13 mouse cellular contexts compared by ENCODE assay signal in genomic region chr11:114218732-114219506, GRCm38 (mm10).
A peak's percentile ranks its signal among the peaks of the same experiment; 100 is the strongest.
DNase-seq lines count a peak whose midpoint lies in the region; ATAC-seq and TF ChIP-seq lines count a peak whose summit lies in the region.
"Had no signal": no experiment of that assay in that cellular context is flagged by ENCODE, and none has a peak within 500 bp of the region (broad histone marks: within the 10 kb centered on the region; RNA-seq: fewer than 3 reads in every experiment).

No protein-coding gene starts in this region.

- no peak overlapping the region for H3K9ac ChIP-seq in embryonic facial prominence, embryonic 14.5 days (ENCODE audit: low read depth, low read length)
- H3K9ac ChIP-seq in kidney, postnatal 0 days (ENCODE audit: low read depth, low read length), result no peak overlapping the region
- H3K9ac ChIP-seq in heart, embryonic 13.5 days, result peak overlapping the region; percentile 41; the same call in 1 of the 2 replicates
- H3K9ac ChIP-seq: liver, embryonic 14.5 days had no signal

- no peak for TF ChIP-seq CTCF in kidney, postnatal 0 days (IDR thresholded peaks at IDR 0.05; ENCODE audit: low read depth)

- H3K4me1 ChIP-seq in embryonic facial prominence, embryonic 14.5 days (ENCODE audit: control insufficient read depth, insufficient read depth, low read length), result peaks cover 21% of the 10 kb centered on the region
- peaks cover 32% of the 10 kb centered on the region for H3K4me1 ChIP-seq in embryonic facial prominence, embryonic 10.5 days
- peaks cover 8% of the 10 kb centered on the region; the same call in 1 of the 2 replicates for H3K4me1 ChIP-seq in kidney, postnatal 0 days (replicated peaks; ENCODE audit: insufficient read depth, low read length)
- H3K4me1 ChIP-seq in heart, embryonic 13.5 days, result peaks cover 35% of the 10 kb centered on the region

- H3K36me3 ChIP-seq in embryonic facial prominence, embryonic 14.5 days (ENCODE audit: control insufficient read depth, insufficient read depth, low read length), result no peaks in the 10 kb centered on the region
- H3K36me3 ChIP-seq in embryonic facial prominence, embryonic 10.5 days (replicated peaks), result no peaks in the 10 kb centered on the region
- no peaks in the 10 kb centered on the region for H3K36me3 ChIP-seq in kidney, postnatal 0 days (ENCODE audit: insufficient read depth, low read length)
- no peaks in the 10 kb centered on the region for H3K36me3 ChIP-seq in heart, embryonic 13.5 days
- H3K36me3 ChIP-seq: limb, embryonic 10.5 days had no signal

- H3K4me2 ChIP-seq in embryonic facial prominence, embryonic 14.5 days (ENCODE audit: low read depth, low read length), result no peak overlapping the region
- no peak overlapping the region for H3K4me2 ChIP-seq in kidney, postnatal 0 days (ENCODE audit: low read length)
- peak overlapping the region; percentile 49 for H3K4me2 ChIP-seq in heart, embryonic 13.5 days

- 0 out of 2 replicates have a peak, but pooled peaks cover 15% of the 10 kb centered on the region for H3K27me3 ChIP-seq in embryonic facial prominence, embryonic 14.5 days (replicated peaks; ENCODE audit: control insufficient read depth, insufficient read depth, low read length)
- peaks cover 45% of the 10 kb centered on the region for H3K27me3 ChIP-seq in embryonic facial prominence, embryonic 10.5 days (replicated peaks; ENCODE audit: low read depth, poor library complexity, severe bottlenecking)
- H3K27me3 ChIP-seq in kidney, postnatal 0 days (ENCODE audit: insufficient read depth, low read length), result no peaks in the 10 kb centered on the region
- H3K27me3 ChIP-seq in heart, embryonic 13.5 days (replicated peaks), result 0 out of 2 replicates have a peak, but pooled peaks cover 7% of the 10 kb centered on the region

- peak; percentile 35 for DNase-seq in embryonic facial prominence, embryonic 14.5 days (ENCODE audit: low spot score)
- no peak for DNase-seq in embryonic facial prominence, embryonic 10.5 days (ENCODE audit: low spot score)
- peak; percentile 48 for DNase-seq in kidney, postnatal 0 days (ENCODE audit: low spot score)
- DNase-seq in kidney, postnatal 25 days, result no peak
- DNase-seq in embryo, embryonic 11 days, result no peak
- no peak for DNase-seq in spleen, postnatal 36 days (ENCODE audit: low spot score in 2 of 2)
- DNase-seq: adrenal gland, adult 8-10 months; kidney, adult 8-10 months; lung, postnatal 36 days had no signal

- H3K4me3 ChIP-seq in embryonic facial prominence, embryonic 14.5 days (ENCODE audit: low read depth, low read length), result no peak overlapping the region
- H3K4me3 ChIP-seq in embryonic facial prominence, embryonic 10.5 days, result no peak overlapping the region
- no peak overlapping the region for H3K4me3 ChIP-seq in kidney, postnatal 0 days (replicated peaks; ENCODE audit: low read depth, low read length)
- no peak overlapping the region for H3K4me3 ChIP-seq in heart, embryonic 13.5 days
- H3K4me3 ChIP-seq: limb, embryonic 10.5 days had no signal

- peaks cover 6% of the 10 kb centered on the region; the same call in 1 of the 2 replicates for H3K9me3 ChIP-seq in embryonic facial prominence, embryonic 14.5 days (ENCODE audit: control insufficient read depth, low read length)
- peaks cover 5% of the 10 kb centered on the region; the same call in 1 of the 2 replicates for H3K9me3 ChIP-seq in embryonic facial prominence, embryonic 10.5 days
- H3K9me3 ChIP-seq in kidney, postnatal 0 days (replicated peaks; ENCODE audit: low read length), result no peaks in the 10 kb centered on the region
- H3K9me3 ChIP-seq in heart, embryonic 13.5 days, result no peaks in the 10 kb centered on the region
- H3K9me3 ChIP-seq: limb, embryonic 10.5 days had no signal

- WGBS in embryonic facial prominence, embryonic 14.5 days, result 25% methylated on average over 9 of the region's 9 CpGs
- WGBS in embryonic facial prominence, embryonic 10.5 days, result 44% methylated on average over 9 of the region's 9 CpGs
- WGBS in kidney, postnatal 0 days, result 29% methylated on average over 9 of the region's 9 CpGs
- WGBS in heart, embryonic 13.5 days, result 20% methylated on average over 9 of the region's 9 CpGs

- no peak overlapping the region for H3K27ac ChIP-seq in embryonic facial prominence, embryonic 14.5 days (replicated peaks; ENCODE audit: low read depth, low read length)
- H3K27ac ChIP-seq in embryonic facial prominence, embryonic 10.5 days (replicated peaks), result no peak overlapping the region
- no peak overlapping the region for H3K27ac ChIP-seq in kidney, postnatal 0 days
- H3K27ac ChIP-seq in heart, embryonic 13.5 days (replicated peaks), result peak overlapping the region; percentile 82
- H3K27ac ChIP-seq: liver, embryonic 14.5 days had no signal

- ATAC-seq in embryonic facial prominence, embryonic 14.5 days (ENCODE audit: low read depth), result 0 out of 2 replicates have a peak, but pooled peaks have one; percentile 8
- no peak for ATAC-seq in kidney, postnatal 0 days (replicated peaks; ENCODE audit: low FRiP score, low read depth)
- ATAC-seq in heart, embryonic 13.5 days (ENCODE audit: extremely low read depth, insufficient number of reproducible peaks, low FRiP score, low TSS enrichment), result no peak
- 0 out of 2 replicates have a peak, but pooled peaks have one; percentile 11 for ATAC-seq in megakaryocyte progenitor cell, adult 5-6 weeks (replicated peaks; ENCODE audit: poor library complexity)

Comparison
In these comparisons a context has a peak if more than half of its experiments do, and no peak if none do; other contexts are left out.
1. DNase-seq: peak in embryonic facial prominence, embryonic 14.5 days (single experiment) and kidney, postnatal 0 days (single experiment); none in embryonic facial prominence, embryonic 10.5 days (single experiment), kidney, postnatal 25 days (0 of 2), embryo, embryonic 11 days (single experiment) and spleen, postnatal 36 days (0 of 2).
2. ATAC-seq: peak in embryonic facial prominence, embryonic 14.5 days (single experiment) and megakaryocyte progenitor cell, adult 5-6 weeks (single experiment); none in kidney, postnatal 0 days (single experiment) and heart, embryonic 13.5 days (single experiment).